Mouse (Mus musculus) brain, adult 2 months (tissue): ENCODE data around the gene Abcb11.
A peak's percentile ranks its signal among the peaks of the same experiment; 100 is the strongest.
"Not testable (repeated sequence)": the region's sequence is repeated elsewhere in the genome, so short reads cannot be mapped to it uniquely, and the experiment has no call there.

Experiments
- DNase-seq: peaks from one replicate; pipeline ENCODE4 v3.0.0; 2011; ENCODE audit warnings: low read depth, low spot score

The Abcb11 gene

DNA sequence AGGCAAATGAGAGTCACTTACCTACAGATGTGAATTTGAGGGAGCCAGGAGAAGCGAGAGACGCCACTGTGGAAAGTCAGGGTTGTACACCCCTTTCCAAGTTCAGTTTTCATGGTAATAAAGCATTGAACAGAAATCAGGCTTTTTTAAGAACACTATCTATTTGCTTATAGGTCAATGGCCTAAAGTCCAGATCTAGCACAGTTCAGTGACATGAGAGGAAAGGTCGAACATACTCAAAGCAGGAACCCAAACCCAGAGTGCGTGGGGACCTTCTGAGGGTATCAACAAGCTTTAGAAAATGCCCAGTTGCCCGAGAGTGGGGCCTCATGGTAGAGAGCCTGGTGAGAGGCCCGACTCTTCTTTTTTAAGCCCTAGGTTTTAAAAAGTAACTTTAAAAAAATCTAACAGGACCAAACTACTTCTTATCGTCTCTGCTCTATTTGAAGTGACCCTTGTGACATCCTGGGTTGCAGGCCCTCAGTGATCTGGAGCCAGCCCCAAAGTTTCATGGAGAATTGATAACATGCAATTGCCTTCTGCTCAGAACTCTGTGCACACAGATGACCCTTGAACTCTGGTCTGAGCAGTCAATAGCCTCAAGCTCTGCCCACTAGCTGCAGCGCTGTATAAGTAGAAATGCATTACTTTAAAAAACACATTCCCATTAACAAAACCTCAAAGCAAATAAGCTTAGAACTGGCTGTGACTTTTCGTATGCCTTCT lies at the start of gene Abcb11:
Gene Abcb11 (minus strand): TSS at position 121 of the 726 bp plus-strand sequence.
- DNase-seq = no peak

DNA sequence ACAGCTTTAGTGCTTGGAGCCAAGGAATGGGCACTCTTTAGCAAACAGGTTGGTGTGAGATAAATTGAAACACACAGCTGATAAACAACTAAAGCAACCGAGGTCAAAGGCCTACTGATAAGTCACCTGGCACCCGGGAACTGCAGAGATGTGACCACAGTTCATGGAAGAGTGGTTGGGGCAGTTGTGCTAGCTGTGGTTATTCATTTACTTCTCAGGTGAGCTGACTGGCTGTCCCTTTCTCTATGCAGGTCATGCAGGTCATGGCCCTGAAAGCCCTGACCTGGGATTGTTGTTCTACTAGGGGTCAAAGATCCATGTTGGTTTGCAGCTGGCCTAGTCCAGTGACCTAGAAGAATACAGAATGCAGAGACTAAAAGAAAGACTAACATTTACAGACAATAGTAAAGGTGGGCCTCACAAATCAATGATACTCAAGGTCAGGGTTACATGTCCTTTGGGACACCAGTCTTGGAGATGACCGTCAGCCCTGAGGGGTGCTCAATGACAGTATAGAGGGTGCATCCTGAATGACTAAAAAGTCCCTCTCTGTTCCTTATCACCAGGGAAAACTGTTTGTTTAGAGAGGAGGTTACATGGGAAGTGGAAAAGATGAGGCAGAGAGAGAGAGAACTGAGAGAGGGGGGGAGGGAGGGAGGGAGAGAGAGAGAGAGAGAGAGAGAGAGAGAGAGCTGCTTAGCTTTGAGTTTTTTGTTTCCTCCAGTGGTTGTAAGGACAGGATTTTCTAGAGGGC lies 43.9 kb upstream of the Abcb11 start:
- no peak for DNase-seq

DNA sequence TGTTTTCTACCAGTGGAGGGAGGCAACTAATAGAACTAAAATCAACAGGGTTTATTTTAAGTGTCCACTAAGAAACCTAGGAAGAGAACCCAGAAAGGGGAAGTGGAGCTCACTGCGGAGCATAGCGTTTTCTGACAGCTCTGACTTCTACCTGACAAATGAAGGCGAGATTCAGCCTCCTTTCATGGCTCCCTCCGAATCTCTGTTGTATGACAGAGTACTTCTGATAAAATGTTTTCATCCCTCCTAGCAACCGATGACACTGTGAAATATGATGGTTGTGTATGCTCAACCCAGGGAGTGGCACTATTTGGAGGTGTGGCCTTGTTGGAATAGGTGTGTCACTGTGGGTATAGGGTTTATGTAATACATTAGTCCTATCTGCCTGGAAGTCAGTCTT lies 40.4 kb upstream of the Abcb11 start:
- DNase-seq = no peak

DNA sequence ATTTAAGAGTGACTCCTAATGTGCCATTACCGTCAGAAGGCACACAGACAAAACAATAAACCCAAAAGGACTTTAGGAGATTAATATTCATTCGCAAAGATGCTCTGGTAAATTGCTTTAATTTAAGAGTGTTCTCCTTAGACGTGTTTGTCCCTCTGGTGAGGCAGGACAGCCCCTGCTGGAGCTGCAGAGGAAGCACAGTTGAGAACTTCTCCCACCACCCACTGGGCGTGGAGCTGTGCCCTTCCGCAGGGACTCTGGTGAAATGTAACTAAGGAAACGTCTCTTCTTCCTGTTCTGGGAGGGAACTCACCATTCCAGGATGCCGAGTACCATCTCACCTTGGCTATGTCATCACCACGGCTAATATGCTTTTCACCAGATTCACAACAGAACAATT lies 39.3 kb upstream of the Abcb11 start:
- DNase-seq = no peak

DNA sequence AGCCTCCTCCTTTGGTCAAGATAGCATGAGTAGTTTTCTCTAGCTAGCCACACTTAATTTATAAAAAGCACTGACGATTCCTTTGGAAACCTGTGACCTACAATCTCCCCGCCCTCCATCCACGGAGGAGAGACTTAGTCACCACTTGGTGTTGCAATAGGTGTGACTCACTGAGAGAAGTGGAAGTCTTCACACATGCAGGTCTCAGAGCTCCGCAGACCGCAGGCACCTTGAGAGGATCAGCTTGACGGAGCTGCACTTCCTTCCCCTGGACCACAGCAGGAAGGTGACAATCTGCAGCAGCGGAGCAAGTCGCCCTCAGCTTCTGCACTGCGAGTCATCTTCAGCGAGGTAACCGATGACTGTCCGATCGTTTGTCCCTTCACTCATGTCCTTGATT lies 37.9 kb upstream of the Abcb11 start, which contains the start of gene Dhrs9:
Gene Dhrs9 (plus strand): TSS at position 165 of the 400 bp plus-strand sequence.
- peak; percentile 61 for DNase-seq

DNA sequence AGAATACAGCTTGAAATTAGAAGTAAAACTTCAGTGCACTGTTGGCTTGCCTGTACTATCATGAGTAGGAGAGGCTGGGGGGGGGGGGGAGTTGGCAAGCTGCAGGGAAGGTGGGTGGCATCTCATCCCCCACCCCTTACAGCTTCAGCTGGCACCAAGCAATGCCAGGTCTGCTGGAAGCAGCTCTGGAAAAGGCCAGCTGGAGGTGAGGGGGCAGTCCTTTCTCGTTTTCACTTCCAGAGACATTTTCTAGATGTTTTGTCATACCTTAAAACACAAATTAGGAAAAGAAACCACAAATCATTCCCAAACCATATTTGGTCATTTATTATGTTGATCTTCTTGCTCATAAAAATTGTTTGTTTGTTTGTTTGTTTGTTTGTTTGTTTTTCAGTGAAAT lies 37.4 kb upstream of the Abcb11 start:
- DNase-seq = peak; percentile 34

DNA sequence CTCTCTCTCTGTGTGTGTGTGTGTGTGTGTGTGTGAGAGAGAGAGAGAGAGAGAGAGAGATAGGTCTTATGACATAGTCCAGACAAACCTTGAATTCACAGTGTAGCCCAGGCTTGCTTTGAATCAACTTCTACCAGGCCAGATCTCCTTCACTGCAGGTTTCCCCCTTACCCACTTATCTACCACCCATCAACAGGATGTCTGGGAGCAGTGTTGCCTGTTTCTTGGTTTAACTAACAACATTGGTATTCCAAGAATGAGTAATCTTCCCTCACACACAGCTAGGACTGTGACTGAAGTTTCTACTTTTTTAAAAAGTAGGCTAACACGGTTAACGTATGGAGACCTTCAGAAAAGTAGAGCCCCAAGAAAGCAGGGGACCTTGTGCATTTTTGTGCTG lies 34.4 kb upstream of the Abcb11 start:
- DNase-seq = no peak

DNA sequence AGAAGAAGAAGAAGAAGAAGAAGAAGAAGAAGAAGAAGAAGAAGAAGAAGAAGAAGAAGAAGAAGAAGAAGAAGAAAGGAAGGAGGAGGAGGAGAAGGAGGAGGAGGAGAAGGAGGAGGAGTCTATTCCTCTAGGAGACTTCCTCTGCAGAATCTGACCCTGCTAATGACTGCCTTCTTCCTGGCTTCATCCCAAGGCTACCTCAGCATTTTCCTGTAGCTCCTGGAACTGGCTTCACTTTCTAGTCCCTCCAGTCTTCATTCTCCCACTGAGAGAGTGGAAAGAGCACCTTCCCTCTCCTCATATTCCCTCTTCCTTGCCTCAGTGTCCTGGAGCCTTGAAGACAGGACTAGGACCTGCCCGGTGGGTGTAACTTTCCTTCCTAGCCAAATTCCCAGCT lies 22.9 kb upstream of the Abcb11 start:
- DNase-seq = no peak

DNA sequence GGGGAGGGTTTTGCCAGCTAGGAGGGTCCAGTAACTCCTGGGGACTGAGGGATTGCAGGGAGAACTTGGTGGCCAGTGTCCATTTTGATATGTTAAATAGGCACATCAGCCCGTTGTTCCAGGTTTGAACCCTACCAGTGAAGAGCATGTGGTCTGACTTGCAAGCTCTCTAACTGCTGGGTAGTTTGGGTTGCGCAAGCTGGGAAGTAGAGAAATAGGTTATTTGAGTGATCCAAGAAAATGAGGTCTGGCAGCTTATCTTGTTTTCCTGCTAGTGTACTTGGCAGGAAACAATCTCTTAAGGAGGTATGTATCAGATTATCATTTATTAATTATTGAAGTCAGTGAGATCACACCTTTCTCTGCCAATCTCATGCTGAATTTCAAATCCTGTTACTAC lies 22.4 kb upstream of the Abcb11 start:
- no peak for DNase-seq

DNA sequence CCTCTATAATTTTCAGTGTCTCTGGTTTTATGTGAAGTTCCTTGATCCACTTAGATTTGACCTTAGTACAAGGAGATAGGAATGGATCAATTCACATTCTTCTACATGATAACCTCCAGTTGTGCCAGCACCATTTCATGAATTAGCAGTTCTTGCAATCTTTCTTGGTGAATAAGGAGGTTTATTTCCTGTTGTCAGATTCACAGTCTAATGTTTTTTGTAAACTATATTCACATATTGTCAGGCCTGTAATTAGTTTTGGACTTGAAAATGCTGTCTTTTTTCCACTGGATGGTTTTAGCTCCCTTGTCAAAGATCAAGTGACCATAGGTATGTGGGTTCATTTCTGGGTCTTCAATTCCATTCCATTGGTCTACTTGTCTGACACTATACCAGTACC lies 13.0 kb upstream of the Abcb11 start:
- not testable (repeated sequence) for DNase-seq

DNA sequence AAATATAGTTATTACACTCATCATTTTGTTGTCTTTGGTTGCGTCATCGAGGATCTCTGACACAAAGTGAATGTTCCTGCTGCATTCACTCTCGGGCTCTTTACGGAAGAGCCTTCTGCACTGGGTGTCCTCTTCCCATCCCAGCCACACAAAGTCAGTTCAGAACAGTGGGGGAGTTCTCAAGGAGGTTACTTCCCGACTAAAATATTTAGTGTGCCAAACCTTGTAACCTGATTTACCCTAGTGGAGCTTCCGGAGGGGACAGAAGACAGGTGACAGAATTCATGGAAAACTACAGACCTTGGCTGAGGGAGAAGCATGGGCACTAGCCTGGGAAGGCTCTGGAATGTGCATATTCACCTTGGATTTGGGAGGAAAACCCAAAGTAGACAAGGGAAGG lies 910 bp downstream of the Abcb11 start:
- DNase-seq = no peak

DNA sequence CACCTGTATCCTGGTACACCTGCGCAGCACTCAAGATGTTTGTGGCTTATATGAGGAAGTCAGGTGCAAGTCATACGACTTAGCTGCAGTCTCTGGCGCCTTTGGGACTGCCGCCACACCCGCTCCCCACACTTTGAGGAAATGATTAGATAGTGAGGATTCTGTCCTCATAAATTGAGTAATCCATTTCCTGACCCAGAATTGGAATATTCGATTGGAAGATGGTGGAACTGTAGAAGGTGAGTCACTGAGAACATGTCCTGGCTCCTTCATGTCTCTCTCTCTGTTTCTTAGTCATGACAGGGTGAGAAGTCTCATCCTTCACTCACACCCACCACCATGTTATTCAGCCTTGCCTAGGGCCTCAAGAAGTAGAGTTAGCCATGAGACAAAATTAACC lies 10.9 kb downstream of the Abcb11 start:
- DNase-seq = not testable (repeated sequence)

DNA sequence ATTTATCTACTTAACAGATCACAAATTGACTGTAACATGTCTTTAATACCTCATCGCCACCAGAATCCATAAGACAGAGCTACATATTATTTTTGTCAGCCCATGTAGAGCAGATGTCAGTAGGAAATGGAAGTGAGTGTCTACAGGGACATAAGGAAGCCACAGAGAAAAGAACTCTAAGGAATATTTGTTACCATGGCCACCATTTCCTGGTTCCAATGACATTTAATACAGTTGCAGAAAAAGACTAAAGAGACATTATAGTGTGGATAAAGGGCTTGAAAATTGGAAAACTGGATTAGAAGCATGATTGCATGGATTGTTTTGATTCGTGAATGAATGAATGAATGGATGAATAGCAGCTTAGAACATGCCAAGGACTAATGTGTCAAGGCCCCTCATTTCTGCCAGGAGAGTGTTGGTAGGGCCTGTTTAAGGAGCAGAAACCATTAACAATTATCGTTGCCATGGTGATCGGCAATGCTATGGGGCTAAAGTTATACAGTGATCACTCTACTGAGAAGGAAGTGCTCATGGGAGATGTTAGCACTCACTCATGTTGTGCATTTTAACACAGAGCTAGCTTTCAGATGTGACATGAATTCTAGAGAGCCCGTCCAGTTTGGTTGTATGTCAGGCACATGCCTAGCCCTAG lies 13.8 kb downstream of the Abcb11 start:
- DNase-seq = peak; percentile 4

DNA sequence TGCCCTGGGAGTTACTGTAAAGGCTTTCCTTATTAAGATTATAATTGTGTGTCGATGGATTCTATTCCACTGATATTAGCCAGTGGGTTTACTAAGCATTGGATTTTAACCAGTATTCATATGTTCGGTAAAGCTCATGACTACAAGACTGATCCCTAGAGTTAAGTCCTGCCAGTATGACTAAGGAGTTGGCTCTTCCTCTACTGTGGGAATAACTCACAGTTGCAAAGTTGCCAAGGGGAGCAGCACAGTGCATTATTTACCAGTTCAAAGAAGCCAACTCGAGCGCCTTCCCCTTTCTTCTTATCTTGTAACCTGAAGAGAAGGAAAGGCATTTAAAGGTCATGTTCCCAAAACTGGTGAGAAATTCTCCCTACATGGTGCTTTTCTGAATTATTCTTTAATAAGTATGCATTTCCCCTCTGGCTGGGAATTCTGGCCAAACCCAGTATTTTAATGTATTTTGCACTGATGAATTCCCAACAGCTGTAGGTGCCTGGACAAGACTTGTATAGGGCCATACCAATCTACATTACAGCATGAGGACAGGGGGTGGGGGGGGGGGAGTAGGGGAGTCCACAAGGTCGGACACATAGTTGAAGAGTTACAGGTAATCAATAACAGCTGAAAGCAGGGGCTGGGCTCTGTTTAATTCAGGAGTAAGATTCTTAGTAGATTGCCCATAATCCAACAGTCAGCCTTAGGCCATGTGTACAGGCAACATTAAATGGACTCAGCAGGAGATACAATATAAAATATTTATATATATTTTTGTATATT lies 17.3 kb downstream of the Abcb11 start:
- DNase-seq = peak; percentile 6

DNA sequence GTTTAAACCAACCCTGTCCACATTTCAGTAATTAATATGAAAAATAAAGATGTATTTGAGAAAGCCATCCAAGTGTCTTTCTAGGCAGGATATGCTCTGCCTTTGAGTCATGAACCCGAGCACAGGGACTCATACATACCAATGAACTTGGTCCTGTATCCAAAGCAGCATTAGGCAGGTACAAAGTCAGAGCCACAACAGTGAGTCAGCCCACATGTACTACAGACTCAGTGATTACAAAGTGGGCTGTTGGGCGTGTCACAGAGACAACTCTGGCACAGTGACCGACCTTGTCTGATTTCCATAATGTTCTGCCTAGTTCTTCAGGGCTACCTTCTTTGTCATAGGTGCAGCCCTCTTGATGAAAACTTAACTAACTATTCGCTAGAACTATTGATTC lies 19.4 kb downstream of the Abcb11 start:
- DNase-seq = no peak

DNA sequence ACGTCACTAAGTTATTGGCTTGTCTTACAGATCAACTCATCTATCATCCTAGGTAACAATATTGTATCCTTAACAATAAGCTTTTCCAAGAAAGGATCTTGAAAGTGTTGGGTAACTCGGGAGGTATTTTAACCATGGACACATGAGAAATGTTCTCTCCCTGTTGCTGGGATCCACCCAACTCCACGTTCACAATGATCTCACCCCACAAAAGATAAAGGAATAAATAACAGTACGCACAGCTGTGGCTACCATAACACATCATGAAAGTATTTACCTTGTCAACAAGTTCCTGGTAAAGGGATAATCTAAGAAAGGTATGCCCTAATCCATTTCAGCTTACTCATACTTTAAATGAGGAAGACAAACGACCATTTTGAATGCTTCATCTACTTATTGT lies 21.0 kb downstream of the Abcb11 start:
- no peak for DNase-seq

DNA sequence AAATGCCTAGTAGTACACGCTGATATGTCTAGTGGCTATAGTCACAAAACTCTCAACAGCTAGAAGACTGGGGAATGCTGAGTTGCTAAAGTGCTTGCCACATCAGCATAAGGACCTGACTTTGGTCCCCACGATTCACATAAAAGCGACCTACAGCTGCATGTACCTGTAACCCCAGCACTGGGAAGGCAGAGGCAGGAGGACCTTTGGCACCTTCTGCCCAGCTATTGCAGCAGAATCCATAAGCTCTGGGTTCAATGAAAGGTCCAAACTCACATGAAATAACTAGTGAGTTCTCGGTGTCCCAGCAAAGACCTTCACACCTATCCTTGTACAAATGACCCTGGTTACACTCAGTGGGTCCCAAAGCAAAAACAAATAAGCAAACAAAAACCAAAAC lies 31.1 kb downstream of the Abcb11 start:
- no peak for DNase-seq

DNA sequence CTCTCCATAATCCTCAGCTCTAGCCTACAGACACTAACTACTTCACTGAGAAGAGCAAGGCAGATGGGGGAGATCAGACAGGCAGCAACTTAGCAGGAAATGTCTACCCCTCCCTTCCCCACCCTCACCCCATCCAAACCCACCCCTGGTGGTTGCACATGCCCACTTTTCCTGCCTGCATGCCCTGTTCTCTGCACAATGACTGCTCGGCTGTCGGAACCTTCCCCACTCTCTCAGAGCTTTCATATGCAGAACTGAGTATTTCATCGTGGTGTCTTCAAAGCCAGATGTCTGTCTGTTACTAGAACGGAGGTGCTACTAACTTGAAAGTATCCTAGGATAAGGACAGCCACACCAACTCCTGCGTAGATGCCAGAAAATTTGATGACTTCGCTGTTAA lies 34.3 kb downstream of the Abcb11 start:
- DNase-seq = no peak

DNA sequence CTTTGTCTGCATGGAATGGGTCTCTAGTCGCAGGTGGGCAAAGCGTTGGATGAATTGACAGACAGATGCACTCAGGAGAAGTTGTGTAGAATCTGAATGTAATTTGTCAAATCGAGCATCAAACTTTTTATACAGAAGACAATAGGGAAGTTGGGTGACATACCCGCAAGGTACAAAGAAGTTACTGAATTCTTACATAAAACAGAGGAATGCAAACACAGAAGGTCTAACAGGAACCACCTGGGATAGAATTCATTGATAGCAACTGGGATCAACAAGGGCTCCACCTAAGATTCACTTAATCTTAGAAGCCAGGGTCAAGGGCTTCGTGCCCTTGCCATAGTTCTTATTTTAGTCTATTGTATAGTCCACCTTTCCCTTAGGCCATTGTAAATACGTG lies 41.8 kb downstream of the Abcb11 start:
- not testable (repeated sequence) for DNase-seq

DNA sequence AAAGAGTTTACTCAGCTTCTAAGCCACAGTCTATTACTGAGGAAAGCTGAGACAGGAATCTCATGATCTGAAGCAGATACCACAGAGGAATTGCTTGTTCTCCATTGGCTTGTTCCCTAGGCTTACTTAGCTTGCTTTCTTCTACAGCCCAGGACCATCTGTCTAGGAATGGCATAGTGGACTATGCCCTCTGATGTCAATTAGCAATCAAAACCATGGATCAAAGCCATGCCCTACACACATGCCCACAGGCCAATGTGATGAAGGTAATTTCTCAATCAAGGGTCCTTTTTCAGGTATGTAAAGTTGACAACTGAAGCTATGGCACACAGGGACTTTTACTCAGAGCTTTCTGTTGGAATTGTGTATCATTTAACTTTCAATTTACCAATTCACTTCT lies 47.9 kb downstream of the Abcb11 start:
- DNase-seq = no peak

DNA sequence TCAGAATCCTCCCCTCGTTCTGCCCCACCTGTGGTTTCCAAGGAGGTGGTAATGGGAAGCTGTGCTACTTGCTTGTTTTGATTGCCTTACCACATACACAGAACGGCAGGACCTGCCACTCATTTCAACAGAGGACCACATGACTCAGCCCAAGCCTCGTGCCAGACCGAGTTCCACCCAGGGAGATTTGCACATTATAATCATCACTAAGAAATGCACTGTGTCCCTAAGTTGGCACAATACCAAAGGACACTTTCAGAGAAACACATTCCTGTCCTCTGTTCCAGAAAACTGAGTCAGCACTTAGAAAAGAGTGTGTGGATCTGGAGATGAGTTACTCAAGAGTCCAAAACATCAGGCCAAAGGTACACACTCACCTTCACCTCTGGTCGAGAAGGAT lies 53.4 kb downstream of the Abcb11 start:
- peak; percentile 1 for DNase-seq

DNA sequence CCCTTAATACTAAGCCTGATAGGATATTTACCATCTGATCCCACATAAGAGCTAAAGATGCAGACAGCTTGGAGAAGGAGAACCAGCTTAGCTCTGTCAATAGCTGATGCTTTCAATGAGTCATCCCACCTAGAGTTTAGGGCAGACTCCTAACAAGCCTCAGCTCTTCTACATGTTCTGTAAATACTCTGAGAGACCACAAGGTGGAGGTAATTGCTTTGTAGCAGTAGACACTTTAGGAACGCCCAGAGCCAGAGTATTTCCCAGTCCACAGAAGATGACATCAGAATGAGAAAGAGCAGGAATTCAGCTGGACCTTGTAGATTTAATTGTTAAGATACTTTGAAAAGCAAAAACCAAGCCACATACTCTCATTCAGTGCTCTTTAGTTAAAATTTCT lies 66.5 kb downstream of the Abcb11 start:
- DNase-seq = peak; percentile 63
